ENCODE assay signal across 22 mouse cellular contexts in genomic region chr8:10878371-10878770, GRCm38 (mm10).
A peak's percentile ranks its signal among the peaks of the same experiment; 100 is the strongest.
DNase-seq lines count a peak whose midpoint lies in the region; ATAC-seq and TF ChIP-seq lines count a peak whose summit lies in the region.
"Had no signal": no experiment of that assay in that cellular context is flagged by ENCODE, and none has a peak within 500 bp of the region (broad histone marks: within the 10 kb centered on the region; RNA-seq: fewer than 3 reads in every experiment).

No protein-coding gene starts in this region.

- DNase-seq in liver, embryonic 11.5 days (ENCODE audit: low spot score): no peak
- peak; percentile 46 for DNase-seq in Muller cell, postnatal 12 days (ENCODE audit: inconsistent ontology term)
- DNase-seq in liver, postnatal 0 days: no peak
- DNase-seq in cerebellum, postnatal 4 days (ENCODE audit: low spot score in 2 of 2): no peak
- DNase-seq in urinary bladder, adult 18-20 months (ENCODE audit: low spot score in 2 of 2): no peak
- no peak for DNase-seq in lung, postnatal 14 days
- DNase-seq: adrenal gland, postnatal 10 days; cerebellum, adult 11 months; cerebellum, adult 8-10 months; cerebellum, postnatal 36 days; gastrocnemius, postnatal 14 days; heart, adult 2 months had no signal

- TF ChIP-seq CTCF in liver, postnatal 0 days (IDR thresholded peaks at IDR 0.05; ENCODE audit: low read depth): no peak

- no peak overlapping the region for H3K4me2 ChIP-seq in liver, embryonic 16.5 days (ENCODE audit: low read depth, low read length)
- H3K4me2 ChIP-seq in liver, embryonic 11.5 days: no peak overlapping the region
- no peak overlapping the region for H3K4me2 ChIP-seq in liver, postnatal 0 days (ENCODE audit: low read depth, low read length)
- H3K4me2 ChIP-seq: embryonic facial prominence, embryonic 15.5 days; forebrain, embryonic 12.5 days; heart, embryonic 11.5 days; hindbrain, embryonic 14.5 days; intestine, embryonic 15.5 days had no signal

- H3K9me3 ChIP-seq in liver, embryonic 16.5 days (replicated peaks; ENCODE audit: control insufficient read depth, low read length): no peaks in the 10 kb centered on the region
- H3K9me3 ChIP-seq in liver, embryonic 11.5 days (ENCODE audit: control insufficient read depth, low read length): no peaks in the 10 kb centered on the region
- no peaks in the 10 kb centered on the region for H3K9me3 ChIP-seq in liver, postnatal 0 days (ENCODE audit: low read length)
- H3K9me3 ChIP-seq: embryonic facial prominence, embryonic 15.5 days; forebrain, embryonic 12.5 days; hindbrain, embryonic 10.5 days; intestine, embryonic 15.5 days had no signal

- H3K27ac ChIP-seq in liver, embryonic 16.5 days (ENCODE audit: low read length): peak overlapping the region; percentile 45; the same call in 1 of the 2 replicates
- H3K27ac ChIP-seq in liver, embryonic 11.5 days (ENCODE audit: low read depth, low read length): no peak overlapping the region
- peak overlapping the region; percentile 90 for H3K27ac ChIP-seq in liver, postnatal 0 days (ENCODE audit: low read depth)
- H3K27ac ChIP-seq: embryonic facial prominence, embryonic 15.5 days; forebrain, embryonic 12.5 days; heart, adult 2 months; hindbrain, embryonic 10.5 days; hindbrain, embryonic 14.5 days; intestine, embryonic 15.5 days had no signal

- no peaks in the 10 kb centered on the region for H3K4me1 ChIP-seq in liver, embryonic 16.5 days (ENCODE audit: control insufficient read depth, low read depth, low read length)
- H3K4me1 ChIP-seq in liver, embryonic 11.5 days (replicated peaks; ENCODE audit: control insufficient read depth, insufficient read depth, low read length): no peaks in the 10 kb centered on the region
- H3K4me1 ChIP-seq in liver, postnatal 0 days (ENCODE audit: insufficient read depth): peaks cover 6% of the 10 kb centered on the region; the same call in 1 of the 2 replicates
- H3K4me1 ChIP-seq: embryonic facial prominence, embryonic 15.5 days had no signal

- no peak for ATAC-seq in liver, embryonic 16.5 days (ENCODE audit: low read depth)
- no peak for ATAC-seq in liver, embryonic 11.5 days (replicated peaks; ENCODE audit: low FRiP score)
- no peak for ATAC-seq in liver, postnatal 0 days
- ATAC-seq: forebrain, embryonic 16.5 days; intestine, embryonic 15.5 days had no signal

- H3K36me3 ChIP-seq in liver, embryonic 16.5 days (ENCODE audit: control insufficient read depth, insufficient read depth): no peaks in the 10 kb centered on the region
- no peaks in the 10 kb centered on the region for H3K36me3 ChIP-seq in liver, embryonic 11.5 days (ENCODE audit: control insufficient read depth, insufficient read depth, low read length)
- no peaks in the 10 kb centered on the region for H3K36me3 ChIP-seq in liver, postnatal 0 days (replicated peaks; ENCODE audit: insufficient read depth, low read length)
- H3K36me3 ChIP-seq: embryonic facial prominence, embryonic 15.5 days; forebrain, embryonic 12.5 days; hindbrain, embryonic 10.5 days; intestine, embryonic 15.5 days had no signal

- no peak overlapping the region for H3K4me3 ChIP-seq in liver, embryonic 16.5 days (ENCODE audit: low read depth, low read length)
- H3K4me3 ChIP-seq in liver, embryonic 11.5 days (ENCODE audit: low read depth, low read length): no peak overlapping the region
- H3K4me3 ChIP-seq in liver, postnatal 0 days (ENCODE audit: low read depth, low read length): no peak overlapping the region
- H3K4me3 ChIP-seq: embryonic facial prominence, embryonic 15.5 days; erythroblast, embryonic 14.5 days; forebrain, embryonic 12.5 days; heart, adult 2 months; hindbrain, embryonic 10.5 days; intestine, embryonic 15.5 days had no signal

- no peak for TF ChIP-seq EP300 in liver, postnatal 0 days (IDR thresholded peaks at IDR 0.05; ENCODE audit: low read depth)

- H3K9ac ChIP-seq in liver, embryonic 16.5 days (ENCODE audit: low read depth, low read length): no peak overlapping the region
- H3K9ac ChIP-seq in liver, embryonic 11.5 days (ENCODE audit: low read depth, low read length): no peak overlapping the region
- peak overlapping the region; percentile 26; the same call in 1 of the 2 replicates for H3K9ac ChIP-seq in liver, postnatal 0 days (replicated peaks)
- H3K9ac ChIP-seq: embryonic facial prominence, embryonic 15.5 days; forebrain, embryonic 12.5 days; hindbrain, embryonic 14.5 days; intestine, embryonic 15.5 days had no signal

- 63% methylated on average over 4 of the region's 4 CpGs for WGBS in liver, embryonic 16.5 days (ENCODE audit: insufficient replicate concordance)
- 79% methylated on average over 4 of the region's 4 CpGs for WGBS in liver, embryonic 11.5 days
- WGBS in liver, postnatal 0 days (ENCODE audit: insufficient replicate concordance): 73% methylated on average over 4 of the region's 4 CpGs

- H3K27me3 ChIP-seq in liver, embryonic 16.5 days (ENCODE audit: control insufficient read depth, insufficient read depth, low read depth, low read length): no peaks in the 10 kb centered on the region
- H3K27me3 ChIP-seq in liver, embryonic 11.5 days (replicated peaks; ENCODE audit: control insufficient read depth, insufficient read depth, low read length): no peaks in the 10 kb centered on the region; the same call in 1 of the 2 replicates
- no peaks in the 10 kb centered on the region for H3K27me3 ChIP-seq in liver, postnatal 0 days (ENCODE audit: insufficient read depth, low read length)
- H3K27me3 ChIP-seq: CH12.LX; embryonic facial prominence, embryonic 15.5 days; intestine, embryonic 15.5 days had no signal
